Mouse (Mus musculus) heart, adult 2 months (tissue): Measurements from ENCODE around the gene Pdk2.

Source experiments
- CTCF ChIP-seq: fragments of 200-600 bp; IDR thresholded peaks from 2 replicates; pipeline ENCODE4 v1.8.1; 2022; ENCODE audit warnings: antibody characterized with exemption, mild to moderate bottlenecking, moderate library complexity
- EP300 ChIP-seq: fragments of 200-500 bp; IDR thresholded peaks from 2 replicates; pipeline ENCODE4 v1.6.1; 2011; ENCODE audit warnings: low read depth, low read length, control low read depth; ENCODE audit not compliant: insufficient read depth

DNA sequence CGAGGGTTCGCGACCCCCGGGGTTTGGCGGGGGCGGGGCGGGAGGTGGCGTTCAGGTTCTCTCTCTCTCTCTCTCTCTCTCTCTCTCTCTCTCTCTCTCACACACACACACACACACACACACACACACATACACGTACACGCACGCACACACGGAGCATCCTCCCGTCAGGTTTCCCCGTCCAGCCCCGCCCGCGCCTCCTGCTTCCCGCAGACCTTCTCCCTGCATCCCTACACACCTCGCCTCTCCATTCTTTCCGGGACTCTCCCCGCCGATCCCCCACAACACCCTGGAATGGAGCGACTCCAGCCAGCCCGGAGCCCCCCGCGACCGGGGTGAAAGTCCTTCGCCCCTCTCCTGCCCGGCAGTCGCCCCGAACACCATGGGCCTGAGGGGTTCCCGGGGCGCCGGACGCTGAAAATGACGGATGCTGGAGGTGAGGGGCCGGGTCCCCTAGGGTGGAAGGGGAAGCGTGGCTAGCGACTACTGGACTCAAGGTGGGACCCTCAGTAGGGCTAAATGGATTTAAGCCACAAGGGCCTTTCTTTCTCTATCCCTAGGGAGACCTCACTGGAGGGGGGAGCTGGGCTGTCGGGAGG is 30.9 kb downstream of the Pdk2 start:
- TF ChIP-seq CTCF, result no peak
- TF ChIP-seq EP300, result no peak
